Mouse (Mus musculus) lung, adult 2 months (tissue): ENCODE results near the gene Plekhg1.

Experiments
- CTCF ChIP-seq: fragments of 200-500 bp; IDR thresholded peaks from 2 replicates; pipeline ENCODE4 v1.5.1; 2011; ENCODE audit warnings: mild to moderate bottlenecking, low read length, control low read depth; ENCODE audit not compliant: insufficient read depth
- POLR2A ChIP-seq: fragments of 200-500 bp; IDR thresholded peaks from 2 replicates; pipeline ENCODE4 v1.6.1; 2011; ENCODE audit warnings: low read depth, mild to moderate bottlenecking, control low read depth, low read length, borderline replicate concordance; ENCODE audit errors: extremely low read depth

- TF ChIP-seq POLR2A (no peak), CTCF (no peak)
Measured at GRCm38 (mm10) chr10:3743826-3744225, 3.7 kb downstream of the Plekhg1 start.
